In genomic region chr6:87868871-87869506, GRCm38 (mm10) we compare ENCODE assay signal across 8 mouse cellular contexts. TPM values are rescaled to one million over a fixed set of nuclear protein-coding genes. Genes with fewer than 3 reads are reported as not detected.
DNase-seq lines count a peak whose midpoint lies in the region; ATAC-seq lines count a peak whose summit lies in the region.
"Had no signal": no experiment of that assay in that cellular context is flagged by ENCODE, and none has a peak within 500 bp of the region (broad histone marks: within the 10 kb centered on the region; RNA-seq: fewer than 3 reads in every experiment).

No protein-coding gene starts in this region.

- ATAC-seq in heart, embryonic 11.5 days (replicated peaks; ENCODE audit: insufficient number of reproducible peaks, low FRiP score, low TSS enrichment) = peak; percentile 65; the same call in 1 of the 2 replicates
- ATAC-seq in limb, embryonic 15.5 days (ENCODE audit: insufficient number of reproducible peaks, low FRiP score, low TSS enrichment, low read depth) = no peak

- 57% methylated on average over 9 of the region's 9 CpGs for WGBS in heart, embryonic 11.5 days (ENCODE audit: insufficient replicate concordance)
- WGBS in limb, embryonic 15.5 days = 59% methylated on average over 9 of the region's 9 CpGs

- no peaks in the 10 kb centered on the region for H3K27me3 ChIP-seq in heart, embryonic 11.5 days (ENCODE audit: control insufficient read depth, insufficient read depth, low read length)
- no peaks in the 10 kb centered on the region for H3K27me3 ChIP-seq in limb, embryonic 15.5 days
- H3K27me3 ChIP-seq: midbrain, embryonic 12.5 days had no signal

- peak; percentile 88 for DNase-seq in Muller cell, postnatal 12 days (ENCODE audit: inconsistent ontology term)
- DNase-seq in adrenal gland, postnatal 25 days = peak; percentile 88
- DNase-seq in ovary, postnatal 36 days (ENCODE audit: low spot score) = peak; percentile 76
- DNase-seq in c-Kit-positive CD71-positive TER-119-positive erythroid progenitor cells, embryonic 14.5 days (ENCODE audit: low spot score) = no peak
- no peak for DNase-seq in embryo, embryonic 9.5 days (ENCODE audit: extremely low spot score)

- no peaks in the 10 kb centered on the region for H3K4me1 ChIP-seq in heart, embryonic 11.5 days (ENCODE audit: control insufficient read depth, insufficient read depth, low read length)
- no peaks in the 10 kb centered on the region for H3K4me1 ChIP-seq in limb, embryonic 15.5 days
- H3K4me1 ChIP-seq: midbrain, embryonic 12.5 days had no signal

- H3K4me2 ChIP-seq in heart, embryonic 11.5 days = peak overlapping the region; percentile 2; the same call in 1 of the 2 replicates
- H3K4me2 ChIP-seq in limb, embryonic 15.5 days = no peak overlapping the region
- H3K4me2 ChIP-seq: midbrain, embryonic 12.5 days had no signal

- H3K9ac ChIP-seq in heart, embryonic 11.5 days (ENCODE audit: low read depth, low read length) = no peak overlapping the region
- H3K9ac ChIP-seq in limb, embryonic 15.5 days = no peak overlapping the region
- H3K9ac ChIP-seq: midbrain, embryonic 12.5 days had no signal

- 0 out of 2 replicates have a peak overlapping the region, but pooled peaks have one; percentile 24 for H3K27ac ChIP-seq in heart, embryonic 11.5 days (ENCODE audit: low read depth, low read length)
- H3K27ac ChIP-seq in limb, embryonic 15.5 days = 0 out of 2 replicates have a peak overlapping the region, but pooled peaks have one; percentile 8
- H3K27ac ChIP-seq: midbrain, embryonic 12.5 days had no signal

- no peaks in the 10 kb centered on the region for H3K36me3 ChIP-seq in heart, embryonic 11.5 days (ENCODE audit: control insufficient read depth, insufficient read depth, low read length)
- no peaks in the 10 kb centered on the region for H3K36me3 ChIP-seq in limb, embryonic 15.5 days
- H3K36me3 ChIP-seq: midbrain, embryonic 12.5 days had no signal

- H3K4me3 ChIP-seq in heart, embryonic 11.5 days (ENCODE audit: low read depth, low read length) = no peak overlapping the region
- no peak overlapping the region for H3K4me3 ChIP-seq in limb, embryonic 15.5 days
- H3K4me3 ChIP-seq: midbrain, embryonic 12.5 days had no signal

- H3K9me3 ChIP-seq in heart, embryonic 11.5 days (replicated peaks; ENCODE audit: control insufficient read depth, low read length) = no peaks in the 10 kb centered on the region
- no peaks in the 10 kb centered on the region for H3K9me3 ChIP-seq in limb, embryonic 15.5 days
- H3K9me3 ChIP-seq: midbrain, embryonic 12.5 days had no signal

RNA-seq across cellular contexts. Expression of gene Cnbp, which starts 18.1 kb away (rescaled TPM):
- total RNA-seq in adrenal gland, postnatal 25 days (2021) = 346 and 405 TPM in 2 replicates
- 886 and 909 TPM in 2 replicates for polyA plus RNA-seq in heart, embryonic 11.5 days (2014; fragmentation: Nextera tagmentation; extraction: Ambion mirVana)
- polyA plus RNA-seq in limb, embryonic 15.5 days (2015; fragmentation: Nextera tagmentation; extraction: Ambion mirVana) = 1,091 and 1,093 TPM in 2 replicates

RNA-seq across cellular contexts. Expression of gene Copg1, which starts 18.6 kb away (rescaled TPM):
- total RNA-seq in adrenal gland, postnatal 25 days (2021) = 103 and 108 TPM in 2 replicates
- polyA plus RNA-seq in heart, embryonic 11.5 days (2014; fragmentation: Nextera tagmentation; extraction: Ambion mirVana) = 118 and 151 TPM in 2 replicates
- polyA plus RNA-seq in limb, embryonic 15.5 days (2015; fragmentation: Nextera tagmentation; extraction: Ambion mirVana) = 183 and 189 TPM in 2 replicates

RNA-seq across cellular contexts. Expression of gene Isy1, which starts 30.4 kb away (rescaled TPM):
- 24.8 and 36.1 TPM in 2 replicates for total RNA-seq in adrenal gland, postnatal 25 days (2021)
- 28.1 and 36.5 TPM in 2 replicates for polyA plus RNA-seq in heart, embryonic 11.5 days (2014; fragmentation: Nextera tagmentation; extraction: Ambion mirVana)
- polyA plus RNA-seq in limb, embryonic 15.5 days (2015; fragmentation: Nextera tagmentation; extraction: Ambion mirVana) = 36.4 and 45.6 TPM in 2 replicates

RNA-seq across cellular contexts. Expression of gene Gm45140, which starts 33.4 kb away (rescaled TPM):
- total RNA-seq in adrenal gland, postnatal 25 days (2021) = 5.1 and 6.2 TPM in 2 replicates
- polyA plus RNA-seq in heart, embryonic 11.5 days (2014; fragmentation: Nextera tagmentation; extraction: Ambion mirVana) = 2.3 TPM in 2 replicates
- 3.0 and 5.1 TPM in 2 replicates for polyA plus RNA-seq in limb, embryonic 15.5 days (2015; fragmentation: Nextera tagmentation; extraction: Ambion mirVana)

RNA-seq across cellular contexts. Expression of gene Hmces, which starts 44.7 kb away (rescaled TPM):
- 29.7 and 29.9 TPM in 2 replicates for total RNA-seq in adrenal gland, postnatal 25 days (2021)
- polyA plus RNA-seq in heart, embryonic 11.5 days (2014; fragmentation: Nextera tagmentation; extraction: Ambion mirVana) = 28.5 and 28.7 TPM in 2 replicates
- polyA plus RNA-seq in limb, embryonic 15.5 days (2015; fragmentation: Nextera tagmentation; extraction: Ambion mirVana) = 48.8 and 49.8 TPM in 2 replicates

Comparison
In these comparisons a context has a peak if more than half of its experiments do, and no peak if none do; other contexts are left out.
1. DNase-seq: peak in Muller cell, postnatal 12 days (single experiment), adrenal gland, postnatal 25 days (single experiment) and ovary, postnatal 36 days (single experiment); none in c-Kit-positive CD71-positive TER-119-positive erythroid progenitor cells, embryonic 14.5 days (single experiment) and embryo, embryonic 9.5 days (single experiment).